Mouse (Mus musculus) erythroblast, embryonic 14.5 days (primary cell): Measurements from ENCODE around the gene Smyd3.

ENCODE experiments used
- GATA1 ChIP-seq: IDR thresholded peaks from 2 replicates; pipeline ENCODE4 v1.6.1; 2012; ENCODE audit warnings: low read length, inconsistent platforms, mixed read lengths
- TAL1 ChIP-seq: IDR thresholded peaks from 3 replicates; pipeline ENCODE4 v1.6.1; 2012; ENCODE audit warnings: low read length, inconsistent platforms, mixed read lengths

GRCm38 (mm10) chr1:179408086-179408485 lies 109.8 kb downstream of the Smyd3 start:
- TF ChIP-seq GATA1 (no peak), TAL1 (no peak)
